Mouse (Mus musculus): ENCODE data around the gene Park7.

DNA sequence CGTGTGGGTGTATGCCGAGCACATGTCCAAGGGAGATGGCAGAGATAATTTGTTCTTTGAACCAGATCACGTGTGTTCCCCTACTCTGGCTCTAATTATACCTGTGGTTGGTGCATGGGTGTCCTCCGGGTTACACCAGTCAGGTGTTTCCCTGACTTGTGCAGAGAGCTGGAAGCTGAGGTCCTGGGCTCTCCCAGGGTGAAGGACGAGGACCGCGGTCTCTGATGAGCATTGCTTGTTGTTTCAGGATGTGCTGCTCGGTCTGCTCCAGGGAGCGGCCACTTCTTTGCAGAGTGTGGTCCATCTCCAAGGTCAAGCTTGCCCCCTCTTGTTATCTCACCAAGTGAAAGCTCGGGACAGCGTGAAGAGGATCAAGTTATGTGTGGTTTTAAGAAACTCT, 48.2 kb downstream of the Park7 start:
- TF ChIP-seq GATA1 (IDR thresholded peaks at IDR 0.05; ENCODE audit: borderline replicate concordance, low read length): no peak
- TF ChIP-seq FLI1 (IDR thresholded peaks at IDR 0.05; ENCODE audit: low read length): no peak
